Mouse (Mus musculus) liver, adult 2 months (tissue): ENCODE measurements around the gene Dera.

Experiments
- CTCF ChIP-seq: fragments of 200-500 bp; IDR thresholded peaks from 2 replicates; pipeline ENCODE4 v1.5.1; 2011; ENCODE audit warnings: low read depth, low read length, control low read depth
- POLR2A ChIP-seq: fragments of 200-500 bp; IDR thresholded peaks from 2 replicates; pipeline ENCODE4 v1.6.1; 2011; ENCODE audit warnings: low read length, control low read depth; ENCODE audit not compliant: insufficient read depth; ENCODE audit errors: extremely low read depth

DNA sequence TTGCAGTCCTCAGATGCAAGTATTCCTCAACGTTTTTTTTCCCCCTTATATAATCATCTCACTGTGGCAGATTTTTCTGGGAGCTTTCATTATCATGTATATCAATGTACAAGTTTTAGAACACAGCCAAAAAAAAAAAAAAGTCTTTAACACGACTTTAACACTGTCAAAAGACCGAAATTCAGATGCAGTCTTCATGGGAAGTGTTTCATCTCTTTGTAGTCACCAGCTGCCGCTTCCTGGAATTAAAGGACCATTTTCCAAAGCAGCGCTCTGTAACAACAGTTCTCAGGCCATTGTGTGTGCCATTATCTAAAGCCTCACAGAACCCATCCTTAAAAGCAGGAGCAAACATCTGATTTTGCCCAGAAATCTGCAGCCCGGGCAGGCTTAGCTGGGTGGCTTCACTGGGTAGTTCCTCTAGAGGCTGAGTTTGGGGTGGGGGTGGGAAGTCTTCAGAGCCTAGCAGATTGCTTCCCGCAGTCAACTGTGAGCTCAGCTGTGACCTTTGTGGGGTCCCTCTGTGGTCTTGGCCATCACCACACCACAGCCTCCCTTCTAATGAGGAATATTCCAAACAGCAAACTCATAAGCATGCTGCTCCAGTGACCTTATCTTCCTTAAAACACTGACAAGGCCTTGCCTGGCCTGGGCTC, 41.6 kb upstream of the Dera start:
- TF ChIP-seq POLR2A (no peak), CTCF (no peak)
